Mouse (Mus musculus) CH12.LX (cell line): ENCODE data around the gene Ncan. TPM values are rescaled to one million over a fixed set of nuclear protein-coding genes. Genes with fewer than 3 reads are reported as not detected.

Experiments used
- DNase-seq: peaks from one replicate; pipeline ENCODE4 v3.0.0-alpha.2; 2013; ENCODE audit errors: extremely low read depth
- H3K27ac ChIP-seq: 2 replicates; pipeline ENCODE4 v1.5.1; 2012; ENCODE audit warnings: low read depth, mild to moderate bottlenecking, control low read depth, moderate library complexity; ENCODE audit not compliant: insufficient read depth
- H3K27me3 ChIP-seq: replicated peaks from 2 replicates; pipeline ENCODE3; 2012; ENCODE audit warnings: inconsistent platforms
- H3K36me3 ChIP-seq, 2 experiments: replicated peaks in 1 of 2; 2 replicates each; pipeline versions ENCODE3 to v1.6.1; 2012; ENCODE audit warnings: inconsistent platforms in 1 of 2, low read length in 1 of 2, mild to moderate bottlenecking in 1 of 2, mixed read lengths in 1 of 2, moderate library complexity in 1 of 2; ENCODE audit not compliant: control insufficient read depth in 1 of 2, insufficient read depth in 1 of 2
- H3K4me1 ChIP-seq, 2 experiments: 2 replicates each; pipeline ENCODE4 v1.6.1; 2012; ENCODE audit warnings: inconsistent platforms in 1 of 2, moderate library complexity in 1 of 2; ENCODE audit not compliant: insufficient read depth in 2 of 2, control insufficient read depth in 1 of 2
- H3K4me2 ChIP-seq: 2 replicates; pipeline ENCODE4 v1.6.1; 2012; ENCODE audit warnings: low read depth, mild to moderate bottlenecking, control low read depth; ENCODE audit not compliant: poor library complexity, insufficient read depth, severe bottlenecking
- H3K4me3 ChIP-seq, 3 experiments: fragments of 150-350 bp in 1 of 3; sonication (generic) in 1 of 3; replicated peaks in 1 of 3; 2 replicates each; pipeline versions ENCODE3 to v1.5.1; 2011 to 2012; ENCODE audit warnings: low read depth in 2 of 3, low read length in 2 of 3, mild to moderate bottlenecking in 2 of 3, moderate library complexity in 2 of 3, control low read depth in 1 of 3, improper control_type of control experiment in 1 of 3, inconsistent platforms in 1 of 3, mixed read lengths in 1 of 3; ENCODE audit not compliant: poor library complexity in 1 of 3
- H3K79me2 ChIP-seq: replicated peaks from 2 replicates; pipeline ENCODE4 v1.6.1; 2012; ENCODE audit warnings: mild to moderate bottlenecking, moderate library complexity; ENCODE audit not compliant: control insufficient read depth, poor library complexity, insufficient read depth, severe bottlenecking; ENCODE audit errors: extremely low read depth
- H3K9ac ChIP-seq: 2 replicates; pipeline ENCODE4 v1.6.1; 2012; ENCODE audit warnings: low read depth, mild to moderate bottlenecking, control low read depth, moderate library complexity; ENCODE audit not compliant: insufficient read depth
- H3K9me3 ChIP-seq: replicated peaks from 2 replicates; pipeline ENCODE3; 2012; ENCODE audit warnings: low read length, inconsistent platforms, mixed read lengths
- BHLHE40 ChIP-seq: IDR thresholded peaks from 2 replicates; pipeline ENCODE4 v1.6.1; 2011; ENCODE audit warnings: mild to moderate bottlenecking, low read depth, low read length, improper control_type of control experiment
- CTCF ChIP-seq, 2 experiments: IDR thresholded peaks in 1 of 2; conservative IDR thresholded peaks in 1 of 2; 2 replicates each; pipeline ENCODE4 v1.5.1; 2011 to 2012; ENCODE audit warnings: low read depth in 2 of 2, low read length in 2 of 2, improper control_type of control experiment in 1 of 2, inconsistent platforms in 1 of 2, mild to moderate bottlenecking in 1 of 2, moderate library complexity in 1 of 2
- E2F4 ChIP-seq: IDR thresholded peaks from 2 replicates; pipeline ENCODE4 v1.6.1; 2011; ENCODE audit warnings: low read depth, low read length, improper control_type of control experiment; ENCODE audit not compliant: insufficient replicate concordance
- ELF1 ChIP-seq: IDR thresholded peaks from 2 replicates; pipeline ENCODE4 v1.6.1; 2014; ENCODE audit warnings: low read depth, mild to moderate bottlenecking, inconsistent platforms, low read length, improper control_type of control experiment
- EP300 ChIP-seq: IDR thresholded peaks from 2 replicates; pipeline ENCODE4 v1.6.1; 2011; ENCODE audit warnings: low read length, improper control_type of control experiment
- GABPA ChIP-seq: IDR thresholded peaks from 2 replicates; pipeline ENCODE4 v1.6.1; 2012; ENCODE audit warnings: low read depth, low read length, improper control_type of control experiment, inconsistent platforms; ENCODE audit not compliant: insufficient replicate concordance
- HCFC1 ChIP-seq: IDR thresholded peaks from 2 replicates; pipeline ENCODE4 v1.6.1; 2012; ENCODE audit warnings: low read depth, mild to moderate bottlenecking, inconsistent platforms, low read length, improper control_type of control experiment
- IRF4 ChIP-seq: IDR thresholded peaks from 2 replicates; pipeline ENCODE4 v1.6.1; 2014; ENCODE audit warnings: low read depth, mild to moderate bottlenecking, inconsistent platforms, low read length, improper control_type of control experiment
- KAT2A ChIP-seq: IDR thresholded peaks from 2 replicates; pipeline ENCODE4 v1.6.1; 2012; ENCODE audit warnings: low read length, improper control_type of control experiment, inconsistent platforms; ENCODE audit not compliant: insufficient replicate concordance
- MAFK ChIP-seq: IDR thresholded peaks from 2 replicates; pipeline ENCODE4 v1.6.1; 2011; ENCODE audit warnings: low read length, improper control_type of control experiment; ENCODE audit not compliant: insufficient replicate concordance
- MAX ChIP-seq: IDR thresholded peaks from 2 replicates; pipeline ENCODE4 v1.6.1; 2011; ENCODE audit warnings: low read length, improper control_type of control experiment
- MXI1 ChIP-seq: IDR thresholded peaks from 2 replicates; pipeline ENCODE4 v1.6.1; 2011; ENCODE audit warnings: mild to moderate bottlenecking, low read depth, low read length, improper control_type of control experiment
- NELFE ChIP-seq: IDR thresholded peaks from 2 replicates; pipeline ENCODE4 v1.6.1; 2011; ENCODE audit warnings: low read depth, low read length, improper control_type of control experiment
- RAD21 ChIP-seq: IDR thresholded peaks from 2 replicates; pipeline ENCODE4 v1.6.1; 2011; ENCODE audit warnings: low read depth, mild to moderate bottlenecking, low read length, improper control_type of control experiment, moderate library complexity
- RCOR1 ChIP-seq: conservative IDR thresholded peaks from 2 replicates; pipeline ENCODE4 v1.6.1; 2012; ENCODE audit warnings: low read depth, mild to moderate bottlenecking, inconsistent platforms, low read length, improper control_type of control experiment
- SIN3A ChIP-seq: IDR thresholded peaks from 2 replicates; pipeline ENCODE4 v1.6.1; 2012; ENCODE audit warnings: low read length, improper control_type of control experiment, inconsistent platforms
- SMC3 ChIP-seq: IDR thresholded peaks from 2 replicates; pipeline ENCODE4 v1.6.1; 2011; ENCODE audit warnings: low read depth, low read length, improper control_type of control experiment
- TBP ChIP-seq: conservative IDR thresholded peaks from 2 replicates; pipeline ENCODE4 v1.6.1; 2011; ENCODE audit warnings: low read depth, low read length, improper control_type of control experiment
- UBTF ChIP-seq: IDR thresholded peaks from 2 replicates; pipeline ENCODE4 v1.6.1; 2012; ENCODE audit warnings: low read depth, mild to moderate bottlenecking, inconsistent platforms, low read length, improper control_type of control experiment, moderate library complexity
- USF2 ChIP-seq: conservative IDR thresholded peaks from 2 replicates; pipeline ENCODE4 v1.6.1; 2011; ENCODE audit warnings: low read depth, low read length, improper control_type of control experiment
- ZC3H11A ChIP-seq: IDR thresholded peaks from 2 replicates; pipeline ENCODE4 v1.6.1; 2012; ENCODE audit warnings: low read depth, mild to moderate bottlenecking, inconsistent platforms, low read length, improper control_type of control experiment
- ZKSCAN1 ChIP-seq: IDR thresholded peaks from 2 replicates; pipeline ENCODE4 v1.6.1; 2012; ENCODE audit warnings: low read depth, inconsistent platforms, low read length, improper control_type of control experiment, borderline replicate concordance
- ZMIZ1 ChIP-seq: IDR thresholded peaks from 2 replicates; pipeline ENCODE4 v1.6.1; 2012; ENCODE audit warnings: low read depth, mild to moderate bottlenecking, inconsistent platforms, low read length, improper control_type of control experiment
- dilution Hi-C: fragments of 300-500 bp; cut with MboI; formaldehyde crosslinking; loops from 2 replicates; pipeline ENCODE4 v1.14.3; 2020; ENCODE audit warnings: low sequenced_read_pairs; ENCODE audit not compliant: extremely low pct_unique_long_range_greater_than_20kb, extremely low pct_ligation_motif_present
- in situ Hi-C: fragments of 300-500 bp; cut with MboI; formaldehyde crosslinking; loops from 3 replicates; pipeline ENCODE4 v1.14.3; 2019; ENCODE audit warnings: low sequenced_read_pairs, low pct_ligation_motif_present, low pct_unique_long_range_greater_than_20kb, mixed read lengths
- polyA plus RNA-seq: library from polyadenylated mRNA; unstranded; fragments of >175 nt; gene quantifications from 2 replicates; pipeline ENCODE4 v1.2.1, GENCODE M21; 2012; ENCODE audit warnings: low read depth; ENCODE audit not compliant: insufficient read length
- total RNA-seq, 2 experiments: library from RNA; depleted of rRNA; stranded (reverse); fragments of 300-350 nt in 1 of 2; fragments of >200 nt in 1 of 2; gene quantifications; 2 replicates each; pipeline ENCODE4 v1.2.3; 2012 to 2014

Ncan gene
- total and polyA plus RNA-seq, 3 experiments, result 2.1 to 6.0 (median 3.9) TPM

DNA sequence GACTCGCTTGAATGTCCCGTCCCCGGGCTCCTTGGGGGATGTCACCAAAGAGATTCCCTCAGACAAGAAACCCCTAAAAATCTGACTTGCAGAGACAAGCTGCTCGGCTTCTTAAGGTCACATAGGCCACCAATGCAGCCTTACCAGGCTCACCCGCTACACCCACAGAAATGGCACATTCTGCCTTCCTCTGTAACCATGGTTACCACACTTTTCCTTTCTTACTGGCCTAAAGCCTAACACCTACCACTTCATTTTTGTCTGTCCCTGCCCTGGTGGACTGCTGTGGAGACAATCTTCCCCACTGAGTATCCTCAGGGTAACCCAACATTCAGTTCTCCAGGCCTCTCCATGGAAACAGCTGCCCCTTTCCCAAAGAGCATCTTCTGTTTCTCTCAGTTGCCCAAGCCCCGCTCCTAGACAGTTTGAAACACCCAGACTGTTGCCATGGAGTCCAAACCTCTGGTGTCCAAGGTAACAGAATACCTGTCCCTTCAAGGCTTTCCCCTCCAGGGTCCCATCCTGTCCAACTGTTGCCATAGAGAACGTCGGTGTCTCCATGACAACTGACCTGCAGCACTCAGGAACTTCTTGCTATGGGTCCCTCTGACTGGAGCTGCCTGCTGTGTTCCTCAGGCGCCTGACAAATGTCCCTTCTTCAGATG lies 31.2 kb downstream of the Ncan start:
- H3K9me3 ChIP-seq, result peaks cover 2% of the 10 kb centered on the region
- H3K27me3 ChIP-seq, result no peaks in the 10 kb centered on the region

GRCm38 (mm10) chr8:70087836-70088650 lies 32.6 kb downstream of the Ncan start:
- Histone ChIP-seq H3K4me1 (no peaks in the 10 kb centered on the region), H3K27me3 (no peaks in the 10 kb centered on the region), H3K36me3 (peaks cover 0 to 16% of the 10 kb centered on the region in 2 experiments), H3K79me2 (no peaks in the 10 kb centered on the region), H3K27ac (no peak overlapping the region), H3K9me3 (peaks cover 5% of the 10 kb centered on the region), H3K4me2 (no peak overlapping the region), H3K4me3 (no peak overlapping the region), H3K9ac (no peak overlapping the region)
- TF ChIP-seq SMC3 (peak; percentile 15; the same call in 1 of the 2 replicates), RAD21 (peak; percentile 22), GABPA (no peak), HCFC1 (no peak)
- dilution Hi-C loops, result no loop called here
- in situ Hi-C loops, result no loop called here
- DNase-seq, result no peak

More for the DNA sequence above, 31.2 kb downstream of the Ncan start:
- H3K4me1 ChIP-seq, result no peaks in the 10 kb centered on the region
- DNase-seq, result no peak
- H3K79me2 ChIP-seq, result no peaks in the 10 kb centered on the region
- no peak overlapping the region for H3K4me2 ChIP-seq
- in situ Hi-C loops (no loop called here), dilution Hi-C loops (no loop called here)
- no peak overlapping the region for H3K27ac ChIP-seq
- peaks cover 0 to 23% of the 10 kb centered on the region in 2 experiments for H3K36me3 ChIP-seq
- H3K9ac ChIP-seq, result no peak overlapping the region
- no peak overlapping the region for H3K4me3 ChIP-seq
- TF ChIP-seq MAFK, result no peak
- no peak for TF ChIP-seq MXI1
- no peak for TF ChIP-seq ZC3H11A
- TF ChIP-seq ZKSCAN1, result no peak
- TF ChIP-seq MAX, result no peak
- no peak for TF ChIP-seq BHLHE40
- no peak for TF ChIP-seq EP300
- TF ChIP-seq NELFE, result no peak
- no peak for TF ChIP-seq ELF1
- TF ChIP-seq UBTF, result no peak
- TF ChIP-seq CTCF (conservative IDR thresholded peaks at IDR 0.05 in 1 of 2, IDR thresholded peaks at IDR 0.05 in 1 of 2; ENCODE audit: low read depth in 2 of 2, low read length in 2 of 2), result no peak
- TF ChIP-seq RCOR1, result no peak
- TF ChIP-seq TBP, result no peak
- TF ChIP-seq USF2, result no peak
- TF ChIP-seq IRF4, result no peak
- no peak for TF ChIP-seq KAT2A
- TF ChIP-seq ZMIZ1, result no peak
- TF ChIP-seq E2F4, result no peak
- no peak for TF ChIP-seq RAD21
- no peak for TF ChIP-seq SIN3A
